Mouse (Mus musculus) heart, postnatal 36 days (tissue): Measurements from ENCODE around the gene Hnrnpf. TPM values are rescaled to one million over a fixed set of nuclear protein-coding genes. Genes with fewer than 3 reads are reported as not detected.
A peak's percentile ranks its signal among the peaks of the same experiment; 100 is the strongest.
"Not testable (repeated sequence)": the region's sequence is repeated elsewhere in the genome, so short reads cannot be mapped to it uniquely, and the experiment has no call there.

Experiments
- DNase-seq, 2 experiments: peaks; one replicate each; pipeline ENCODE4 v3.0.0; 2021 to 2022
- intact Hi-C: fragments of 180-260 bp; cut with DNase I; formaldehyde crosslinking; loops from one replicate; pipeline ENCODE4 v1.15.1; 2025
- total RNA-seq, 2 experiments: library from RNA; stranded (reverse); gene quantifications; 2 replicates each; pipeline ENCODE4 v1.2.3; 2021

Gene Hnrnpf
- total RNA-seq = 100 to 1,000 TPM; 190 to 198 TPM

GRCm38 (mm10) chr6:117900126-117901080 lies at the start of gene Hnrnpf:
TSS of gene Hnrnpf (plus strand) at chr6:117900324.
- DNase-seq = no peak
- intact Hi-C loops = no loop called here

- DNase-seq = no peak
- intact Hi-C loops = no loop called here
Observed at GRCm38 (mm10) chr6:117851747-117852146, 48.4 kb upstream of the Hnrnpf start.

GRCm38 (mm10) chr6:117857990-117858389 lies 42.1 kb upstream of the Hnrnpf start:
- DNase-seq = no peak
- intact Hi-C loops = loop anchor here (5.0 kb wide), 1 partner anchor 64 kb away; no protein-coding TSS in a partner anchor

GRCm38 (mm10) chr6:117861848-117862247 lies 38.3 kb upstream of the Hnrnpf start, which contains the start of gene Zfp239:
TSS of gene Zfp239 (plus strand) at chr6:117862100.
- DNase-seq = no peak
- intact Hi-C loops = no loop called here

GRCm38 (mm10) chr6:117862465-117862864 lies 37.7 kb upstream of the Hnrnpf start:
- DNase-seq = no peak
- intact Hi-C loops = no loop called here

GRCm38 (mm10) chr6:117862899-117863620 lies 37.1 kb upstream of the Hnrnpf start:
- intact Hi-C loops = no loop called here

GRCm38 (mm10) chr6:117863751-117864150 lies 36.4 kb upstream of the Hnrnpf start:
- DNase-seq = no peak
- intact Hi-C loops = no loop called here

More at GRCm38 (mm10) chr6:117862899-117863620, 37.1 kb upstream of the Hnrnpf start:
- peak; percentile 33 to 39 for DNase-seq

GRCm38 (mm10) chr6:117868187-117868586 lies 31.9 kb upstream of the Hnrnpf start:
- DNase-seq = no peak
- intact Hi-C loops = no loop called here

GRCm38 (mm10) chr6:117871034-117871433 lies 29.1 kb upstream of the Hnrnpf start:
- intact Hi-C loops = no loop called here
- no peak for DNase-seq

GRCm38 (mm10) chr6:117873450-117873849 lies 26.7 kb upstream of the Hnrnpf start:
- DNase-seq, intact Hi-C loops: not testable (repeated sequence)

- DNase-seq = no peak
- intact Hi-C loops = no loop called here
Observed at GRCm38 (mm10) chr6:117874621-117875281, 25.4 kb upstream of the Hnrnpf start.

- intact Hi-C loops = loop anchor here (1.0 to 2.0 kb wide), 3 partner anchors 28 to 38 kb away; partner anchors contain the start of gene Zfp637
- DNase-seq = no peak
Observed at GRCm38 (mm10) chr6:117878700-117879407, 21.3 kb upstream of the Hnrnpf start.

- intact Hi-C loops = loop anchor here (1.0 to 2.0 kb wide), 3 partner anchors 28 to 39 kb away; partner anchors contain the start of gene Zfp637
- DNase-seq = peak; percentile 99 to 100
Observed at GRCm38 (mm10) chr6:117879408-117880115, 20.6 kb upstream of the Hnrnpf start.

- DNase-seq = no peak
- intact Hi-C loops = no loop called here
Observed at GRCm38 (mm10) chr6:117880394-117880838, 19.7 kb upstream of the Hnrnpf start.

GRCm38 (mm10) chr6:117881229-117881628 lies 18.9 kb upstream of the Hnrnpf start:
- no peak for DNase-seq
- intact Hi-C loops = no loop called here

GRCm38 (mm10) chr6:117881997-117882396 lies 18.1 kb upstream of the Hnrnpf start:
- intact Hi-C loops = no loop called here
- DNase-seq = no peak

GRCm38 (mm10) chr6:117885943-117886342 lies 14.2 kb upstream of the Hnrnpf start:
- DNase-seq = no peak

GRCm38 (mm10) chr6:117888032-117888431 lies 12.1 kb upstream of the Hnrnpf start:
- no peak for DNase-seq
- intact Hi-C loops = no loop called here

More at GRCm38 (mm10) chr6:117885943-117886342, 14.2 kb upstream of the Hnrnpf start:
- intact Hi-C loops = no loop called here

- DNase-seq = no peak
- intact Hi-C loops = no loop called here
Observed at GRCm38 (mm10) chr6:117888642-117889096, 11.5 kb upstream of the Hnrnpf start.
